Mouse (Mus musculus): ENCODE measurements around the gene Khdc4.

The Khdc4 gene

DNA sequence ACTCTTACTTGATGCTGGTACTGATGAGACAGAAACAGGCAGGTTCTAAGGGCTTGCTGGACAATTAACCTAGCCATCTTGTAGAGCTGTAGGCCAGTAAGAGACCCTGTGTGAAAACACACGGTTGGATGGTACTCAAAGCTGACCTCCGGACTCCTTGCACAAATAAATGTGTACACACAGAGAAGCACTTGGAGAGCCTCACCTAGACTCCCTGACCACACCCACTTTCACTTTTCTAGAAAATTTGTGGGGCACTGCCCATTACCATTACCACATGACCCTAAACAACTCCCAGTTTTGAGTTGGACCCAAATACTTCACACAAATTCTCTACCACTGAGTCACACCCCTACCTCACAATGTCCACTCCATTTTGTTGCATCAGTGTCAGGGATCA is 51.0 kb downstream of the Khdc4 start:
- no peak for DNase-seq (ENCODE audit: low spot score)

DNA sequence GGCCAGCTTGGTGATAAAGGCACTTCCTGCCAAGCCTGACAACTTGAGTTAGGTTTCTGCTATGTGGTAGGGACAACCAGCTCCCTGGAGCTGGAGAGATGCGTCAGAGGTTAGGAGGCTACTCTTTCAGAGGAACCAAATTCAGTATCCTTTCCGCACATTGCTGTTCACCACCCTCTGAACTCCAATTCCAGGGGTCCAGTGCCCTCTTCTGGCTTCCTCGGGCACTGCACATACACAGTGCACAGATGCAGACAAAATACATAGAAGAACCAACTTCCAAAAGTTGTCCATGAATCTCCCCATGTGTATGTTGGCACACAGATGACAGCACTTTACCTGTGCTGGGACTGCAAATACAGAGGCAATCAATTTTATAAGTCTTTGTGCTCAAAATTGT is 53.0 kb downstream of the Khdc4 start:
- no peak for DNase-seq (ENCODE audit: low spot score)

DNA sequence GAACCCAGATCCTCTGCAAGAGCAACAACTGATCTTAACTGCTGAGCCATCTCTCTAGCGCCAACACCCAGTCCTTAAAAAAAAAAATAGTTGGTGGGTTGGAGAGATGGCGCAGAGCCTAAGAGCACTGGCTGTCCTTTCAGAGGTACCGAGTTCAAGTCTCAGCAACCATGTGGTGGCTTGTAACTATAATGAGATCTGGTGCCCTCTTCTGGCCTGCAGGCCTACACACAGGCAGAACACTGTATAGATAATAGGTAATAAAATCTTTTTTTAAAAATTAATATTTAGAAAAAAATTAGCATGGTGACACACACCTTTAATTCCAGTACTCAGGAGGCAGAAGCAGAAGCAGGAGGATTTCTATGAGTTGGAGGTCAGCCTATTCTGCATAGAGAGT is 54.5 kb downstream of the Khdc4 start:
- no peak for DNase-seq (ENCODE audit: low spot score)

DNA sequence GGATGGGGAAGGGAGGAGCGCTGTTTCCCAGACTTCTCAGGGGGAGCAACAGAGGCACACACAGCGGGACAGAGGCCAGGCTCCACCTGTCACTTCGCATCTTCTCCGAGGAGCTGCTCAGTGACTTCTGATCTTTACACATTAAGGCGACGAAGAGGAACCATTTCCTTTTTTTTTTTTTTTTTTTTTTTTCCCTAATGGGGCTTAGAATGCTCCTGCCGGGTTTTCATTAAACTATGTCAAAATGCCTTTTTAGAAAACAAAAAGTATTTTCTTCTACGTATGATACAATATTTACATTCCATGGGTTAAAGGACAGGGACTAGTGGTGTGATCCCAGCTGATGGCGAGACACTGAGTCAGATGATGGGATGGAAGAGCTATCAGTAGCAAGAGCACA is 59.9 kb downstream of the Khdc4 start:
- DNase-seq (ENCODE audit: low spot score) = peak; percentile 27

DNA sequence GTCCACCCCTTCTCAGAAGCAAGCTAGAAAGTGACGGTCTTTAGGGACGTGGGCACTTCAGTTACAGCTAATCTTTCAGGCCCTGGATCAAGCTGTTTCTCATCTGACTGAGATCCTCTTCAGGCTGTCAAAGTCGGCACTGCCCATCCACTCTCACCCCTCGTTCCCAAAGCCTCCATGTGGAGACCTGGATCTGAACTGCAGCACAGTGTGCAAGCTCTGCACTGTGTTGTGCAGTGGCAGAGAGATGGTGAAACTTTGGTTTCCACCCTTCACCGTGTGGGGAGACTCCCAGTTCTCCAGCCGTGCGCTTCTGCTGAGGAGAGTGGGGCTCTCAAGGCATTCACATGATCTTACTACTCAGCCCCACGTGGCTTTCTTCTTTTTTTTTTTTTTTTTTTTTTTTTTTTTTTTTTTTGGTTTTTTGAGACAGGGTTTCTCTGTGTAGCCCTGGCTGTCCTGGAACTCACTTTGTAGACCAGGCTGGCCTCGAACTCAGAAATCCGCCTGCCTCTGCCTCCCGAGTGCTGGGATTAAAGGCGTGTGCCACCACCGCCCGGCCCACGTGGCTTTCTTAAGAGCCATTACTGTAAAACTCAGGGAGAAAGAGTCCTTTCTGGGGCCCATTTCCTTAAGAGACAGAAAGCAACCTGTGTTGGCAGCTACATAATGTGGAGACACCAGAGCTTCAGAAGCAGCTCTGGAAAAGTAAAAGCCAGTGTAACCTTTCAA is 60.7 kb downstream of the Khdc4 start:
- no peak for DNase-seq (ENCODE audit: low spot score)

DNA sequence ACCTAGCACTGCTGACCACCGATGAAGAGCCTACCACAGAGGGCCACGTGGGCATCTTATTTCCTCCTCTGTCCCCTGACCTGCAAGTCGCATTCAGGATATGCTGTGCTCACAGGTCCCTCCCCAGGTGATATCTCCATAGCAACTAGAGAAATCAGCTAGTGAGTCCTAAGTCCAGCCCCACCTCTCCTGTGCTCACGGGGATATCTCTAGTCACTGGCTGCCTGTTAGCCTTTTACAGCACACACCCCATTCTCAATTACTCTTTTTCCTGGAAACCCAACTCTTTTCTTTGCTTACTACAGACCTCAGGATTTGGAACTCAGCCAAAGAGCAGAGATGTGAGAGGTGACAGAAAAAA is 61.2 kb downstream of the Khdc4 start:
- DNase-seq (ENCODE audit: low spot score) = no peak

DNA sequence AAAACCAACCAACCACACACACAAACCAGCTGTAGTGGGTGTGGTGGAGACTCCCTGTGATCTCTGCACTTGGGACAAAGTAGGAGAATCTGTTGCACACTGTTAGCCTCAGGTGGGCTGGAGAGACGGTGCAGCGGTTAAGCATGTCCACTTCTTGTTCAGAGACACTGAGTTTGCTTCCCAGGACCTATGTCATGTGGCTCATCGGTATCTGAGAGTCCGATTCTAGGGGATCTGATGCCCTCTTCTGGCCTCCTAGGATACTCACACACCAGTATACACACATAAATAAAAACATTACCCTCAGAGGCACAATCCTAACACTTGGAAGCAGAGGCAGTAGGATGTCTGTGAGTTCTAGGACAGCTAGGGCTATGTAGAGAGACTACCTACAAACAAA is 68.7 kb downstream of the Khdc4 start:
- peak; percentile 20 for DNase-seq (ENCODE audit: low spot score)

DNA sequence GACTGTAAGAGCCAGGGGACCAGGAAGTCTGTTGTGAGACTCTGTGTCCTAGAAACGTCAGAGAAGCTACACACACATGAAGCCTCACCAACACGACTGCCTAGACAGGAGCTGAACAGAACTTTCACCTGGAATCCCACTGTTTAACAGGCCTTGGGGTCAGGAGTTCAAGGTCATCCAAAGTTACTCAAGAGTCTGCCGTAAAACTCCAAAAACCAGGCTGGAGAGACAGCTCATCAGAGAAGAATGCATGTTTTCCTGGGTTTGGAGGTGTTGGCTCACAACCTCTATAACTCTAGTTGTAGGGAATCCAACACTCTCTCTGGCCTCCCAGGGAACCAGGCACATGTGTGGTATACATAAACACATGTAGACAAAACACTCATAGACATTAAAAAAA is 69.9 kb downstream of the Khdc4 start:
- no peak for DNase-seq (ENCODE audit: low spot score)

DNA sequence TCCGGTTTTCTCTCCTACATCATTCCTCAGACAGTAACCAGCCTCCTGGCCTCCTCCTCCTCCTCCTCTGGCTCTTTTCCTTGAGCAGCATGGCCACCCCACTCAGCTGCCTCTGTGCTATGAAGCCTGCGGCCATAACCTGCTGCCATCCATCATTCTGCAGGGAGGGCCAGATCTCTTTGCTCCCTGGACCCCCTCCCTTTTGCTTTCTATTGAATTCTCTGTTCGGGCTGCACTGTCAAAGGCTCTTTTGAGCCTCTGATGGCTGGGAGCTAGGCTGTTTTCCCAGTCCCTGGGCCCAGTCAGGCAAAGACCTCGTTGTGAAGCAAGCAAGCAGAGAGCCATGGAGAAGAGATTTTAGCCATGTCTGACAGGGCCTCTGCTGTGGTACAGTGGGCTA is 70.7 kb downstream of the Khdc4 start:
- DNase-seq (ENCODE audit: low spot score) = no peak

DNA sequence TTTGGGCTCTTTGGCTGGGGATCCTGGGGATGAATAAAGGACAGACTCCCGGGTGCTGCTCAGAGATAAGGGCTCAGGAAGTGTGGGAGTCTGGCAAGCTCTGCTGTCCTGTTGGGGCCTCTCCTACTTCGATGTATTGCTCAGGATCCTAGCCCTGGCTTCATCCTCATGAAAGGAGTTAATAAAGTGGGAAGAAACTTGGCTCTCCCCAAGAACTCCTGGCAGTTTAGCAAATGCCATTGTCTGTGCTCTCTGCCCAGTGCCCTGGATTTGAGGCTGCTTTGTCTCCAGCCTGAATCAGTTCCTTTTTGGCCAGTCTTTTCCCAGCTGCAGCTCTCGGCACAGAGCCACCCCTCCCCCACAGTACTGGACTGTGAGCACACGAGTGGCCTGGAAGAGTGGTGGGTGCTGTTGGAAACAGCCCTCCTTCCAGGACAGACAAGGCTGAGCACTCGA is 72.5 kb downstream of the Khdc4 start:
- peak; percentile 66 for DNase-seq (ENCODE audit: low spot score)

DNA sequence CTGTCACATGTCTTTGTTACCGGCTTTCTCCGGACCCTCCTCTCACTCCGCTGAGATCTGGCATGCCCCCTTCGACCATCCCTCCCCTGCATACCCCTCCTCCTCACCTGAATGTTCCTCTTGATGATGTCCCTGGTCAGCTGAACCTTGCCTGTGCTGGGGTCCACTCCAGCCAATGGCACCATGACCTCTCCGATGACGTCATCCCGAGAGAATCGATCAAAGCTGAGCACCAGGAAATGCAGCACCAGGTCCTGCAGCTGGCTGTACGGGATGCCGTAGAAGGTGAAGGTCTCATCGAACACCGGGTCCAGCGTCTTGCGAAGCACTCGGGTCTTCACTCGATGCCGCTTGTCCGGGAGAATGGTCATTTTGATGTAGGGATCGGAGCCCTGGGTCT is 76.0 kb downstream of the Khdc4 start:
- no peak for DNase-seq (ENCODE audit: low spot score)

DNA sequence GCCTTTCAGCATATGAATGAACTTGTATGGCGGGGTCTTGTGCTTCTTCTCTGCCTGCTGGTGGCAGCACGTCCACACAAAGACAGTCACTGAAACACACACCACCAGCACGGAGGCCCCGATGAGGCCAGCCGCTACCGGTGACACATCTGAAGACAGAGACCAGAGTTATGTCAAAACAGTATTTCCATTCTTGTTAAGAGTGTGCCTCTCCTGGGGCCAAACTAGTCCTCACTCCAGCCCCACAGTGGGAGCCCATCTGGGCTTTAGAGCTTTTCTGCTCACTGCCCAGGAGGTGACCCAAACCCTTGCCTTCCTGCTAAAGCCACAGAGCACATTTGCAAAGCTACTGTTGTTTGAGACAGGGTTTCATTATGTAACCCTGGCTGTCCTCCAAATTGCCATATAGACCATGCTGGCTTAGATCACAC is 76.8 kb downstream of the Khdc4 start:
- no peak for DNase-seq (ENCODE audit: low spot score)

All from retina, embryonic 14.5 days (tissue).